Mouse (Mus musculus) MEL (cell line): ENCODE data around the gene Vwa3b.

ENCODE experiments used
- POLR2A ChIP-seq, 2 experiments: IDR thresholded peaks; 2 replicates each; pipeline ENCODE4 v1.6.1; 2011 to 2012; ENCODE audit warnings: low read length in 2 of 2, mild to moderate bottlenecking in 2 of 2, control low read depth in 1 of 2, improper control_type of control experiment in 1 of 2, low read depth in 1 of 2, moderate library complexity in 1 of 2; ENCODE audit not compliant: control insufficient read depth in 1 of 2, insufficient read depth in 1 of 2, poor library complexity in 1 of 2
- POLR2AphosphoS2 ChIP-seq: IDR thresholded peaks from 2 replicates; pipeline ENCODE4 v1.6.1; 2011; ENCODE audit warnings: low read length, improper control_type of control experiment
- USF1 ChIP-seq: IDR thresholded peaks from 2 replicates; pipeline ENCODE4 v1.6.1; 2014; ENCODE audit warnings: low read depth, mild to moderate bottlenecking, inconsistent platforms, low read length, improper control_type of control experiment, moderate library complexity

DNA sequence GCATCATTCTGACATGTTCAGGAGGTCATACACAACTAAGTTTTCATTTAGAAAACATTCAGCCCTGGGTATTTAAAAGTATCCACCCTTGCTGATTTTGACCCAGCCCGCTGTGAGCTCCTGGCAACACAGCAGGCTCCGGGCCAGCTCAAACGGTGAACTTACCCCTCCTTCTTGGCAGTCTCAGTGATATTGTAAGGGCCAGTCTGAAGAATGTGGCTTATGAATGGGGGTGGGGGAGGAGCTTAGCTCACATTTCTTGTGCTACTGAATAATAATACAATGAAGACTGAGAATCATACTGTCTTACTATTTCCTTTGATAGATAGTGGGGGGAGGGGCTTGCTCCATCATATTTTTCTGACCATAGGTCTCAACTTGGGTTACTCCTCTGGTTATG, 78.8 kb downstream of the Vwa3b start:
- no peak for TF ChIP-seq POLR2AphosphoS2
- TF ChIP-seq POLR2A (IDR thresholded peaks at IDR 0.05; ENCODE audit: control insufficient read depth in 1 of 2, insufficient read depth in 1 of 2, low read depth in 1 of 2, low read length in 2 of 2, poor library complexity in 1 of 2): no peak
- TF ChIP-seq USF1: no peak
